Mouse (Mus musculus) thymus, postnatal 0 days (tissue): ENCODE data around the gene Trpm8. TPM values are rescaled to one million over a fixed set of nuclear protein-coding genes. Genes with fewer than 3 reads are reported as not detected.
A peak's percentile ranks its signal among the peaks of the same experiment; 100 is the strongest.

Experiments used
- DNase-seq: peaks from one replicate; pipeline ENCODE4 v3.0.0-alpha.2; 2015; ENCODE audit warnings: low spot score
- polyA plus RNA-seq: library from polyadenylated mRNA; unstranded; fragments of >200 nt; fragmentation: Nextera tagmentation; extraction: Ambion mirVana; gene quantifications from 2 replicates; pipeline ENCODE4 v1.2.1, GENCODE M21; 2015

The Trpm8 gene
- polyA plus RNA-seq, 1 experiment from 2014 or later: not detected

DNA sequence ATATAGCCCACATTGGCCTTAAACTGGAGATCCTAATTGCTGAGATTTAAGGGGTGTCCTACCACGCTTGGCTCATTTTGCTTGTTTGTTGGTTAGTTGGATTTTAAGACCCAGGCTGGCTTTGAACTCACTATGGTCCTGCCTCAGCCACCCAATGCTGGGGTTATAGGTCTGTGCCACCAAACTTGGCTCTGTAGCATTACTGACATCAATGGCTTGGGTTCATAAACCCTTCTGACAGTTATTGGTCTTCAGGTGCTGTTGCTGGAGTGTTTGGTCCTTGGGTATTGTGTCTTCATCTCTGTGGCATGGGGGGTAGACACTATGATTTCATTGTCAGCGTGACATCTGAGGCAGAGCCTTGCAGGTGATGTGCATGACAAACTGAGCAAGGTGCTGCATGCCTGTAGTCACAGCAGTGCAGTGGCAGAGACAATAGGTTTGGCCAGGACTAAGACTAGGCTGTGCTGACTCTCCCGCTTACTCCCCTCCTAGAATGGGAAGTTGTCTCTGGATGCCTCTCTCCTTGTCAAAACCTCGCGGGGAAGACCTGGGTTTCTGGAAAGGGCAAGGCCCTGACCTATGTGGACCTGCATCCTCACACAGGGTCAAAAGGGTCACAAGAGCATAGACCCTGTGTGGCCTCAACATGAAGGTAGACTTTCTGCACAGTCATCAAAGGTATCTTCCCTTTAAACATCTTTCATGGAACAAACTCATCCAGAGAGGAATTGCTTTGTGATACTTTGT lies 23.0 kb downstream of the Trpm8 start:
- DNase-seq: peak; percentile 8

DNA sequence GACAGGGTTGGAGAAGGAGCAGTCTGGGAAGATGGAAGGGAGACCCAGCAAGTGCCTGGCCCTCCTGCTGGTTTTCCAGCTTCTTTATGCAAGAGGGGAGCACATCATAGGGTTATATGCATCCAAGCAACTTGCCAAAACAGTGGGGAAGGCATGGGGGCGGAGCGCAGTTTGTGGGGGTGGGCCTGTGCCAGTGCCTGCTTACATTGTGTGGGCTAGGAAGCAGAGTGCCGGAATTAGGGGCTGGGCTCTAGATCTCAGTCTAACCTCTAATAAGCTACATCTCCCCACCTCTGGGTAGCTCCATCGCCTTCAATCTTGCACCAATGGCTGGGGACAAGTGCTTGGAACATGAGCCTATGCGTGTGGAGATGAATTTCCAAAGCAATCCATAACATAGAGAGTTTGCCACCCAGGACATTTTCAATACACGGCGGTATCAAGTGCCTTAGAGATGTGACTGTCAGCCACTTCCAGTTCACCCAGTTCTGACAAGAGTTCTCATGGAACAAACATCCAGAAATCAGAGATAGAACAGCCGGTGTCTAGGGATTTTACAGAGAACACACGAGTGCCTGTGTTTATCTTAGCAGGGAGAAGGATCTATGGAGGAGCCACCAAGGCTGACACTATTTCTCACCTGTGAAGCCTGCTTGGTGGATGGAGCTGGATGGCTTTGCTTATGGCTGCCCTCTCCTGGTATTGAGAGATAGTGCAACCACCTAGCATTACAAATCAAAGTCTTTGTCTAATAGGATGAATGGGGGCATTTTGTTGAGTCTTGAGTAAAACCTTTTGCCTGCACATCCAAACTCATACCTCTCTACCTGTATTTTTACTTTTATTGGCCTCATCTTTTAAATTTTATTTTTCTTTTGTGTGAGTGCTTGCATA lies 23.9 kb downstream of the Trpm8 start:
- peak; percentile 23 for DNase-seq

DNA sequence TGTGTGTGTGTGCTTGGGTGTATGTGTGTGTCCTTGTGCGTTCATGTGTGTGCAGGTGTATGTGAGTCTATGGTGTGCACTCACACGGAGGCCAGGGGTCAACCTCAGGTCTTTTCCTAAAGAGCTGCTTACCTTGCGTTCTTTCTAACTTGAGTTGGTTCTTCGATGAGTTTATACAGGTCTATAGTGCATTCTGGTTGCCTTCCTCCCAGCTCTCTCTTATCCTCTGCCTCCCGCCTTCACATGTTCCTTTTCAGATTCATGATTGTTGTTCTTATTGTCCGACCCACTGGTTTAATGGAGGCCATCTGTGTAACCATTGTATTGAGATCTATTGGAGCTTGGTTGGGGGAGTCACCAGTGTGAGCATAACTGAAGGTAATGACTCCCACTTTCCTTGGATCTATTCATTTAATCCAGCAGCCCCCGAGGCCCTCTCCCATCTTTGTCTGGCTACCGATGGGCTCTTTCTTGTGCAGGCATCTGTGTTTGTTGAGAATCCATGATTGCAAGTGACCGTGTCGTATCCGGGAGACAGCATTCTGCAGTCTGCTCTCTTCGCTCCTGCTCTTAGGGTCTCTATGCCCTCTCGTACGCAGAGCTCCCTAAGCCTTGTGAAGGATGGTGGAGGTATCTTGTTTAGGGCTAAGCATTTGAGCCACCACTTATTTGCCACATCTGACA lies 24.7 kb downstream of the Trpm8 start:
- peak; percentile 6 for DNase-seq

DNA sequence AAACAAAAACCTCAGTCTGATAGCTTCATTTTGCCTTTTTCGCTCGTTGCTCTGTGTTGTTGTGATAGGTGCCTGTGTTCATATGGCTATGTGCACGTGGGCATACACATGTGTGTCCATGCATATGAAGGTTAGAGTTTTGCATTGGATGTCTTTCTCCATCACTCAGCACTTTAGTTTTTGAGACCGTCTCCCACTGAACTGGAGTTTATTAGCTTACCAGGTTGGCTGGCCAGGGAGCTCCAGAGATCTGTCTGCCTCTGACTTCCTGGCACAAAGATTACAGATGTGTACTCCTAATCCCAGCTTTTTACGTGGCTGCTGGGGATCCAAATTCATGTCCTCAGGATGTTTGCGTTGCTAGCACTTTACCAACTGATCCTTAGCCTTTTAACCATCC lies 26.3 kb downstream of the Trpm8 start:
- no peak for DNase-seq

DNA sequence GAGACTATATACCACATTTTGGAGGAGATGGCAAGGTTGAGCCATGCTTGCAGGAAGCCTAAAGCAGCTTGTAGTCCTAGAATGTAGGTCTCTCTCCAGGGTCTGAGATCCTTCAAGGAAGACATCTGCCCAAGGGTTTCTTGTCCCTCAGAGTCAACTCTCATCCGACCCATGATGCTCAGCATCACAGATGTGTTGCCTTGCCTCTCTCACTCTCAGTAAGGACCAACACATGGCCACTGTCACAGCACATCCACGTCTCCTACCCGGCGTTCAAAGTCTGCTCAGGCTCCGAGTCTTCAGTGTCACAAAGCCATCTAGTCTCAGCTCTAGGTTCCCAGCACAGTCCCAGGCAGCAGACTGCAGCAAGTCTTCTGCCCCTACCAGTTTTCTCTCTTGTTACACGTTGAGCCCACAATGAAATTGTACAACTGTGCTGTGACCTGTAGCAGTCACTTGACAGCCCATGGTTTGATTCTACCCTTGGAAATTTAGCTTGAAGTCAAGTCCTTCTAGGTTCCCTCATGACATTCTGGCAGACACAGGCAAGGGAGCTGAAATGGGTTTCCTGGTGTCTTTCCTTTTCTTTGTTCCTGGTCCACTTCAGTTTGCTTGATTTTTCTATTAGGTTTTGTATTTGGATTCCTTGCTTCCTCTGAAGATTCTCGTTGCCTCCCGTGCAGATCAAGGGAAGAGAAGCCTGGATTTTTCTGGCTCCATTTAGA lies 27.0 kb downstream of the Trpm8 start:
- no peak for DNase-seq

DNA sequence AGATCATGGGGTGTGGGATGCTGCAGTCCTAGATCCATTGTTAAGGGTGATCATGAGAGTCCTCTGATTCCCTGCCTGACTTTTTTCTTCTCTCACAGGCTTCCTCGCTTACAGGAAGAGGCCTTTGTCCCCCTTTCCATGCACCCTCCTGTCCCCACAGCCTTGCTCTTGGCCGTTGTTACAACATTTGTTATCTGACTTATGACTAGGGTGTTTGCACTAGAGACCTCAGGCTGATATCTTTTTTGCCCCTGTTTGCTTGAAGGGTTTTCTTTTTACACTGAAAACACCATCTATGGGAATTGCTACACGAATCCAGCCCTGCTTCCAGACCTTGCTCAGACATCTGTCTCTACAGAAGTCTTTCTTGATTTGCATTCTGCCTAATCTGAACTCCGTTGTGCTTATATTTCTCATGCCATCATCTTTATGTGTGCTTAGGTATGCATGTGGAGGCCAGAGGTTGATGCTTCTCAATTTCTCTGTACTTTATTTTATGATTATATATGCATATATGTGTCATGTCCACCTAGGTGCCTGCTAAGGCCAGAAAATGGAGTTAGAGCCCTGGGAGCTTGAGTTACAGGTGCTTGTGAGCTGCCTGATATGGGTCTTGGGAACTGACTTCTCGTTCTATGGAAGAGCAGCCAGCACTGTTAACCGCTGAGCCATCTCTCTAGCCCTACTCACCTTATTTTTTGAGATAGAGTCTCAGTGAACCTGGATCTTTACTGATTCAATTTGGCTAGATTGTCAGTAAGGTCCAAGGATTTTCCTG lies 27.7 kb downstream of the Trpm8 start:
- DNase-seq: peak; percentile 10

DNA sequence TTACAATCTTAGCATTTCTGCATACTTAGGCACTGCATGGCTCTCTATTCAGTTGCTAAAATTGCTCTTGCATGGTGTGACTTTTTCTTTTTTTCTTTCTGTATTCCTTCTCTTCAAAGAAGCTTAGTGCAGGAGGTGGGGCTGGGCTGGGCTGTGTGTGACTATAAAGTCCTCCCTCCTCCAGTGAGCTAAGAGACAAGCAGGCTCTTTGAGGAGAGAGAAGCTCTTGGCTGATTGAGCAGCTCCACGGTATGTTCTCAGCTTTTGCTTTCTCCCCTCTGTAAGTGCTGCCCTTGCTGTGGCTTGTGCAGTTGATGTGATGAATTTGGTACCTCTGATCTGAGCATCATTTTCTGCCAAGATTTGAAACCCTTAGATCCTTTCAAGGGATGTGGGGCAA lies 29.1 kb downstream of the Trpm8 start:
- no peak for DNase-seq

DNA sequence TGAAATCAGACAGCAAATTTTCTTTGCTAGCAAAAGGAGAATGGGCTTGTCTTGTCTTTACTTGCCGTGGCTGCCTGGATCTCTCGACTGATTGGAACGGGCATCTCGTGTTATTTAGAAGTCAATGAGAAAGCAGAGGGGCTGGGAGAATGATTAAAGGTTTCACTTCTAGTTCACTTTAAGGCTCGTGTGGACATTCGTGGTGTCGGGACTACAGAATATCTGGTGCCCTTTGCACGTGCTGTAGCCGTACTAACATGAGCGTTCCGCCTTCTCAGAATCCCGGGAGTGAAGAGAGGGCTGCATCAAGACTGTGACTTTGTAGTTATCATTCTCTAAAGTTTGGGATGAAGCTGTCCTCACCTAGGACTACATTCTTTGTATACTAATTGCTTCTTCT lies 29.7 kb downstream of the Trpm8 start:
- peak; percentile 4 for DNase-seq

DNA sequence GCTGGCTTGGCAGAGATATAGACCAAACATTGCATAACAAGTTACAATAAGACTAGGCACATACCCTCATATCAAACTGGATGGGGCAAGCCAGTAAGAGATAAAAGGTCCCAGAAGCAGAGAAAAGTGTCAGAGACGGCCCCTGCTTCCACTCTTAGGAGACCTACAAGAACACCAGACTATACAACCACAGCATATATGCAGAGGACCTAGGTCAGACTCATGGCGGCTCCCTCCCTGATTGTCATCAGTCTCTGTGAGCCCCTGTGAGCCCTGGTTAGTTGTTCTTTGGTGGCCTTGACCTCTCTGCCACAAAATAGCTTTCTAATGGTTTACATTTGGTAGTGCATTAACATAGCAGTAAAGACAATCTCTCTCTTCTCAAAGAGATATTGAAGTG lies 31.6 kb downstream of the Trpm8 start:
- DNase-seq: no peak

DNA sequence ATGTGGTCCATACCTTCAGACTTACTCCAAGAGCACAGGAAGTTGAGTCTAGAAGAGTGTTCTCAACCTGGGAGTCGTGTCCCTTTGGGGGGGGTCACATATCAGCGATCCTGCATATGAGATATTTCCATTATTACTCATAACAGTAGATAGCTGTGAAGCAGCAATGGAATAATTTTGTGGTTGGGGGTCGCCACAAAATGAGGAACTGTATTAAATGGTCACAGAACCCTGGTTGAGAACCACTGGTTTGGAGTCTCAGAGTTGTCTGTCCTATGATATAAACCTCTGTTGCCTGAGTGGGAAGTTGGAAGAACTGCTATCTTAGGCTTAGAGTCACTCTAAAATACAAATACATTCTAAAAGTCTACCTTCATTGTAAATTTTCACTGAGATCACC lies 32.4 kb downstream of the Trpm8 start:
- DNase-seq: no peak

DNA sequence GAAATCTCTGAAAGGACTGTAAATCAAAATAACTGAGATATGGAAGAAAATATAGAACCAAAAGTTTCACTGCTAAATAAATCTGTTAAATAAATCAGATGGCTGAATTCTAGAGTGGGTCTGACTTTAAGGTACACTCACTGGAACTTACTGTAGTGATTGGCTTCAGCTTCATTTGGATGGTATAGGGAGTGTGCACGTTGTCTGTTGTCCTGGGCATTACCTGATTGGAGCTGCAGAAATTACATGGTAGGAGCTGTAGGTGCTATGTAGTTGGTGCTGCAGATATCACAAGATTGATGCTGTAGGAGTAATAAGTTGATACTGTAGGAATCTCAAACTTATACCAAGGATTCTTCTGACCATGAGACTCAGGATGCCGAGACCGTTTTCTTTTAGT lies 32.9 kb downstream of the Trpm8 start:
- DNase-seq: no peak

DNA sequence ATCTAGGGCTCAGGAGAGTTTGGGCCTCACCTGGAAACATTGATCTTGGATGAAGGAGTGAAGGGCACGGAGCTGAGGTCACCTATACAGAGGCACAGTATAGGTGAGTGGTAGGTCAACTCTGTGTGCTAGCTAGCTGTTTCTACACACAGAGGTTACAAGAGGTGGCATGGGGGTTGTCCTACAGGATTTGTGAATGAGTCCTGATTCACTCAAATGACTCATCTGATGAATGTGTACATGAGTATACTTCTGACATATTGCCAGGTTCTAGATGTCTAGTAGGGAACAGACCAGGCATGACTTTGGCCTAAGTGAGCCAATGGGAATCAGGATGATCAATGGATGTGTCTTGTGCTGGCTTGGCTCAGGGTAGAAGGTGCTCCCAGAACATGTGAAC lies 39.8 kb downstream of the Trpm8 start:
- DNase-seq: no peak

DNA sequence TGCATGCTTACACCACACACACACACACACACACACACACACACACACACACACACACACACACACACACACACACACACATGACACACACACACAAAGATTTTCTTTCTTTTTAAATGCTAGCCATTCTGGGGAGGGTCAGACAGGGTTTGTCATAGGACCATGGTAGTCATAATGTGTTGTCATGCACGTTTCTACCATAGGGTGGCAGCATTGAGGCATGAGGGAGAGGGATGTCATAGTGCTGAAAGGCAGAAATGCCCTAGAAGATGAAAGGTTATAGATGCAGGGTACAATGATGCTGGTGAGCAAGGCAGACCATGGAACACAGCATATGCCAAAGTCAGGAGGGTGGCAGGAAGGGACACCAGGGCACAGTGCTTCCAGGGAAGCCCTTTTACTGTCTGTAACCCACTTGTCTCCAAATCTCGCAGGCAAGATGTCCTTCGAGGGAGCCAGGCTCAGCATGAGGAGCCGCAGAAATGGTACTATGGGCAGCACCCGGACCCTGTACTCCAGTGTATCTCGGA lies 41.1 kb downstream of the Trpm8 start:
- DNase-seq: peak; percentile 68

DNA sequence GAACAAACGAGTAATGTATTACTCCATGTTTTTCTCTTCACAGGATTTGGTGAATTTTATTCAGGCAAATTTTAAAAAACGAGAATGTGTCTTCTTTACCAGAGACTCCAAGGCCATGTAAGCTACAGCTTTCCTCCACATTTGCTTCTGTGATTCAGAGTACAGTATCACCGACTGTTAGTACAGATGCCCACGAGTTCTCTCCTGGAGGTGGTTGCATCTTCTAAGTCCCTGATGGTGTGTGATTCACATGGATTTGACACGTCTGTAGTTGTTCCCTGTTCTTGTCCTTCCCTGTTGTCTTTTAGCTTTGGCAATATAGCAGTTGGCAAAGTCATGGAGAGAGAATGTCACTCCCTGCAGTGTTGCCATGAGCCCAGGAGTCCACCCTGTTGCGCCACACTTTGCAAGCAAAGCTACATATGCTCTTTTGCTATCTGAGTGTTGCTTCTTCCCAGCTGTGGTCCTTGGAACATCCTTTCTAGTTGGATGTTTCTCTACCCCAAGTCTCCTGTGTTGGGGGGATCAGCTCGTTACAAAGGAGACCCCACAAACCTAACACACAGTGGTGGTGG lies 43.4 kb downstream of the Trpm8 start:
- no peak for DNase-seq

DNA sequence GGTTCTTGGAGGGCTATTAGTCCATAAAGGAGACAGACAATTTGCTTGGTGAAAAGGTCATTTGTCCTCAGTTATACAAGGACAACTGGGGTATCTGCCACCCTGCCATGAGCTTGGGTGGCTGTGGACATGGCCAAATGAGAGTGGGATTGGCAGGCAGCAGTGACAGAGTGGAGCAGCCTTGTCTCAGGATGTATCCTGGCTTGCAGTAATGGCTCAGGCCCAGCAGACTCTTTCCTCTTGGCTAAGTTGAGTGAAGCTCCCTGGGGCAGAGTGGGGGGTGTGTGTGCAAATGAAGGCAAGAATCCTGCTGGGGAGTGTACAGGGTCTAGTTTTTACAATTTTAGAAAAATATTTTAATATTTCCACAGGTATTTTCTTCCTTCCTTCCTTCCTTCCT lies 44.7 kb downstream of the Trpm8 start:
- DNase-seq: no peak

DNA sequence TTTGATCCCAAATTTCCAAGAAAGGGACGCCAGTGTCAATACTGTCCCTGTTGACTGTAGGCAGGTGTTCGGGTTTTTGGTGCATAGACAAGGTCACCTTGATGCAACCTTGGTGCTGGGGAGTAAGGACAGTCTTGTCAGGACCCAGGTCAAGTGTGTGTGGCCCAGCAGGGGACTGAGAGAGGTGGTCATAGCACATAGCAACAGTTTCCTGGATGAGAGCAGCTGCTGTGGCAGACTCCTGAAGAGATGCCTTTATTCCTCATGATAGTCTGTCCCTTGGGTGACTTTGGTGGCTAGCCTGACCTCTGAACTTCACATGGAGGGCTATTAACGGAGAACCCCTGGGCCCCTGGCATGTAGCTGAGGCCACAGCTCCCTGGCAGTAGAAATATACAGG lies 45.6 kb downstream of the Trpm8 start:
- no peak for DNase-seq

DNA sequence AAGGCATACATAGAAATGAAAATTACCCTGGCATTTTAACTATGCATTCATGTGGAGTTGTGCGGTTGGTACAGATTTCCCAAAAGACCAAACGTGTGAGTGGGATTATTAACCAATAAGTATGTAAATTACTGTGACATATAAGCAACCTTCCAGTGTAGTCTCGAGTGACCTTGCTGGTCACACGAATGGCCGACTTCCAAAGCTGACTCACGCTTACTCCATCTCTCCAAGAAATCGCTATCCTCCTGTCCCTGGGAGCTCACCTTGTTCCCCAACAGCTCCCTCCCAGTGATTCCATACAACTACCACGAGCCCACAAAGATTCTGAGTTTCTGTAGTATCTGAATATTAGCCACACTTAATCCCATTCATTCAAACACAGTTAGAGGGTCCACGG lies 62.0 kb downstream of the Trpm8 start:
- DNase-seq: no peak

DNA sequence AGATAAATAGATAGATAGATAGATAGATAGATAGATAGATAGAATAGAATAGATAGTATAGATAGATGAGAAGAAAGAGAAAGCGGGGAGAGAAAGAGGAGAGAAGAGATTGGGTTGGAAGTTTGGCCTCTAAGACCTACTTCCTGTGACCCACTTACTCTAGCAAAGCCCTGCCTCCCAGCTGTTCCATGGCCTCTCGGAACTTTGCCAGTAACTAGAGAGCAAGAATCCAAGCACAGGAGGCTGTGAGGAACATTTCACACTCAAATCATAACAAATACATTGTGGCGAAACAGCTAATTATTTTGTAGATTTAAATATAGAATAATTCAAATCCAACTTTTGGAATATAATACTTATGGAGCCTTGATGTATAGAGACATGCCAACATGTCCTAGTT lies 65.2 kb downstream of the Trpm8 start:
- DNase-seq: no peak

DNA sequence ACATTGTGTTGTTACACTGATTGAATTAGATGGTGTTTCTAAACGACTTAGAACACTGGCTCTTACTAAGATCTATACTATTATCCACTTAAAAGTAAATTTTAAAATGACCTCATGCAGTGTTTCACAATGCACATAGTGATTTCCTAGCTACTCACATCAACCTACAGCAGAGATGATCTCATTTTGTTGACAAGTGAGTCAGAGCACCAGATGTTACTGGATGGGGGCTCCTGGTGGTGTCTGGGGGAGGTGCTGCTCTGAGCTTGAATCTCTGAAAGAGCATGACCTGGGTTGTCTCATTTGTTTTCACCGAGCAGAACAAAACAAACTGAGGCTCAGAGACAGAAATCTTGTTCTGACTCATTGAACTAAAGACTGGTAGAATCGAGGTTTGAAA lies 68.1 kb downstream of the Trpm8 start:
- DNase-seq: no peak

DNA sequence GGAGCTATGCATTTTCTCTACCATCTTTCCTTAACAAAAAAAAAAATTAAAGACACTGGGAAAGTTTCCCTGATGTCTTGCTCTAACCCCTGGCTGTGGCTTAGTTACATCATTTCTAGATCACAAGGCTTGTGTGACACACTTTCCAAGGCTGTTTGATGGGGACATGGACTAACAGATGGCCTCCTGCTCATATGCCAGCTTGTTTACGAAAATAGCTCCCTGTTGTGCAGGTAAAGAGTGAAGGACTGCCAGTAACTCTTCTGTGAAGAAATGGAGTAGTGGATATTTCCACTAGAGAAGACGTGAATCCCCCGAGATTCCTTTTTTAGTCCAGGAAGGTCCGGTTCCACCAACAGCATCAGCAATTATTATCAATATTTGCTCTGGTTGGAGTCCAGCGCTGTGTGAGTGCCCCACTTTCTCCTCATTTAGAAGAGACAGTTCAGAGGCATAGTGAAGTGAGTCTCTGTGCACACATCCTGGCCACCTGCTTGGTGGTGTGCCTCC lies 71.1 kb downstream of the Trpm8 start:
- no peak for DNase-seq
